Mouse (Mus musculus) testis, postnatal 10 days (tissue): ENCODE data around the gene Gpsm3.

Source experiments
- DNase-seq: peaks from one replicate; pipeline ENCODE4 v3.0.0; 2021; ENCODE audit warnings: low spot score

The Gpsm3 gene

DNA sequence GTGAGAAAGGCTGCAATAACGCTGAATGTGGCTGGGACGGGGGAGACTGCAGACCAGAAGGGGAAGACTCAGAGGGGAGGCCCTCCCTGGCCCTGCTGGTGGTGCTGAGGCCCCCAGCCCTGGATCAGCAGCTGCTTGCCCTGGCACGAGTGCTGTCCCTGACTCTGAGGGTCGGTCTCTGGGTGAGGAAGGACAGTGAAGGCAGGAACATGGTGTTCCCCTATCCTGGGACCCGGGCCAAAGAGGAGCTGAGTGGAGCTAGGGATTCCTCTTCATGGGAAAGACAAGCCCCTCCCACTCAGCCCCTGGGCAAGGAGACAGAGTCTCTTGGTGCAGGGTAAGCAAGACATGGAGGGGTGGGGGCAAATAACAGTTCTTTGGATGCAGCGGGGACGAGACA lies 6.2 kb upstream of the Gpsm3 start:
- DNase-seq, result peak; percentile 94

- DNase-seq, result no peak
These were observed 5.8 kb upstream of the Gpsm3 start for GRCm38 (mm10) chr17:34583819-34584218.

DNA sequence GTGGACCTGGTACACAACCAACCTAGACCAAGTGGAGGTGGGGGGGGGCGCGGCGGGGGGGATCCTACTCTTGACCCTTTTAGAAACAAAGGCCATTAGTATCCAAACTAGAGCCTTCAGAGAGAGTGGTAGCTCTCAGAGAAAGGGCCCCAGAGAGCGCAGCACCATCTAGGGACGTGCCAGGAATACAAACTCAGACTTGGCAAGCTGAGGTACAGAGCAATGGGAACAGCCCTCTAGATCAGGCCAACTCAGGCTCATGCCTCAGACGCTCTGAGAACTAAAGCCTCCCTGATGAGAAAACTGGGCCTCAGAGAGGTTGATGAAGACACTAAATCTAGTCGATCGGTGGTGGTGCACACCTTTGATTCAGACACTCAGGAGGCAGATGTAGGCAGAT lies 4.5 kb upstream of the Gpsm3 start:
- DNase-seq, result no peak

DNA sequence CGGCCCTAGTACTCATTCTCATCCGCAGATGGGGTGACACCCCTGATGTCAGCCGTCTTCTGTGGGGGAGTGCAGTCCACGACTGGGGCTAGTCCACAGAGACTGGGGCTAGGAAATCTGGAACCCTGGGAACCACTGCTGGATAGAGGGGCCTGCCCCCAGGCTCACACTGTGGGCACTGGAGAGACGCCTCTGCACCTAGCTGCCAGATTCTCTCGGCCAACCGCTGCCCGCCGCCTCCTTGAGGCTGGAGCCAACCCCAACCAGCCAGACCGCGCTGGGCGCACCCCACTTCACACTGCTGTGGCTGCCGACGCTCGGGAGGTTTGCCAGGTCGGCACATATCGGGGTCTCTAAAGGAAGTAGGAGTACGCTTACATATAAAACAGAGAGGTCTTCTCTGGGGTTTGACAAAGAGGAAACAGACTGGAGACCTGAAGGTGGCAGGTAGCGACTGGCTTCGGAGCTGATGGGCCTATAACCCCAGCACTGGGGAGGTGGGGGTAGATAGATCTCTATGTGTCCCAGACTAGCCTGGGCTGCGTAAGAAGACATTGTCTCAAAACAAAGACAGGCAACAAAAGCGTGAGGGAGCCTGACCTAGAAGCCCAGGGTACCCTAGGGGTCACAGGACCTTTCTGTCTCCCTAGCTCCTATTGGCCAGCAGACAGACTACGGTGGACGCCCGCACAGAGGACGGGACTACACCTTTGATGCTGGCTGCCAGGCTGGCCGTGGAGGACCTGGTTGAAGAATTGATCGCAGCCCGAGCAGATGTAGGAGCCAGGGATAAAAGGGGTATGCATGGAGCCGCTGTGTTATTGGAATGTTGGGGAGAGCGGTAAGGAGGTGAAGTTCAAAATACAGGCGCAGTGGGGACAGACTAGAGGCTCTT lies 3.5 kb upstream of the Gpsm3 start:
- DNase-seq, result peak; percentile 49

- DNase-seq, result peak; percentile 96
These were observed 2.7 kb upstream of the Gpsm3 start for GRCm38 (mm10) chr17:34586796-34587422.

DNA sequence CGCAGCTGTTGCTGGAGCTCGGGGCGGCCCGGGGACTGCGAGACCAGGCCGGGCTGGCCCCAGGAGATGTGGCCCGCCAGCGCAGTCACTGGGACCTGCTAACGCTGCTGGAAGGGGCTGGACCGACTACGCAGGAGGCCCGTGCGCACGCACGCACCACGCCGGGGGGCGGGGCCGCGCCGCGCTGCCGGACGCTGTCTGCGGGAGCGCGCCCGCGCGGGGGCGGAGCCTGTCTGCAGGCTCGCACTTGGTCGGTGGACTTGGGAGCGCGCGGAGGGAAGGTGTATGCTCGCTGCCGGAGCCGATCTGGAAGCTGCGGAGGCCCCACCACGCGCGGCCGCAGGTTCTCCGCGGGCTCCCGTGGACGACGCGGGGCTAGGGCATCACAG lies 2.2 kb upstream of the Gpsm3 start:
- DNase-seq, result peak; percentile 98

GRCm38 (mm10) chr17:34587814-34588213 lies 1.8 kb upstream of the Gpsm3 start:
- no peak for DNase-seq

GRCm38 (mm10) chr17:34588767-34589166 lies 839 bp upstream of the Gpsm3 start:
- DNase-seq, result no peak

GRCm38 (mm10) chr17:34589206-34589605 lies 400 bp upstream of the Gpsm3 start:
- DNase-seq, result no peak

GRCm38 (mm10) chr17:34590154-34590987 lies 765 bp downstream of the Gpsm3 start:
- DNase-seq, result peak; percentile 51

DNA sequence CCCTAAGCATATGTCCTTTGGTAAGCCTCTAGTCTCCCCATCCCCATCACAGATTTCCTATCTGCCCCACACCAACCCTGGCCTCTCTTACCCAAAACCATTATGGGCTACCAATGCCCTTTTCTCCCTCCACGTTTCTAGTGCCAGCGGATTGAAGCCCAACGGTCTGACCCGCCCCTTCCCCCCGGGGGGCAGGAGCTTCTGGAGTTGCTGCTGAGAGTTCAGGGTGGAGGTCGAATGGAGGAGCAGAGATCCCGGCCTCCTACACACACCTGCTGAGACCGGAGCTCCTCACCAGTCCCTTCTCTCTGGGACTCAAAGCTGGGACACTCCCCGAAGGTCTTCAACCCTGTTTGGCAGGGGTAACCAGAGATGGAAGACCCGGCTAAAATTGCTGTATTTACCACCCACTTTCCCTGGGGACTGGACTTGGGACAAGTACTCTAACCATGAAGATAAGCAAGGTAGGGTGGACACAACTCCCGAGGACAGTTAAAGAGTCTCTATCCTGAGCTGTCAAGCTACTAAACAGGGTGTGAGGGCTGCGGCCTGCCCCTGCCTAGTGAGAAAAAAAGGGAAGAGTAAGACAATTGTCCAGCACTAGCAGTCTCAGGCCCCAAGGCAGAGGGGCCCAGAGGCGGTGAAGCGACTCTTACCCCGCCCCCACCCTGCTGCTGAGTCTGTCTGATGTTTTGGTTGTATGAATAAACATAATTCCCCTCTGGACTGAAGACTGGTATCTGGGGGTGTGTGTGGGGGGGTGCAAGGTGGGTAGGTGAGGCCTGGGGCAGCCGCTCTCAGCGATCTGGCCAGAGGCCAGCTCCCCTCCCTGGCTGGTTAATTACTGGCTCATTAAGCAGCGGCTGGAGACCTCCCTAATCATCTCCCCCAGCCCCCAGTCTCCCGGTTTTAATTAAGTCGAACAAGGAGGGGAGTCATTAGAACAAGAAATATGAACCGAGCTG lies 1.7 kb downstream of the Gpsm3 start, which contains the start of gene Pbx2:
Pbx2 (plus strand) TSS at position 238 of the 965 bp plus-strand sequence.
- no peak for DNase-seq

GRCm38 (mm10) chr17:34591994-34592375 lies 2.4 kb downstream of the Gpsm3 start:
- DNase-seq, result peak; percentile 98

DNA sequence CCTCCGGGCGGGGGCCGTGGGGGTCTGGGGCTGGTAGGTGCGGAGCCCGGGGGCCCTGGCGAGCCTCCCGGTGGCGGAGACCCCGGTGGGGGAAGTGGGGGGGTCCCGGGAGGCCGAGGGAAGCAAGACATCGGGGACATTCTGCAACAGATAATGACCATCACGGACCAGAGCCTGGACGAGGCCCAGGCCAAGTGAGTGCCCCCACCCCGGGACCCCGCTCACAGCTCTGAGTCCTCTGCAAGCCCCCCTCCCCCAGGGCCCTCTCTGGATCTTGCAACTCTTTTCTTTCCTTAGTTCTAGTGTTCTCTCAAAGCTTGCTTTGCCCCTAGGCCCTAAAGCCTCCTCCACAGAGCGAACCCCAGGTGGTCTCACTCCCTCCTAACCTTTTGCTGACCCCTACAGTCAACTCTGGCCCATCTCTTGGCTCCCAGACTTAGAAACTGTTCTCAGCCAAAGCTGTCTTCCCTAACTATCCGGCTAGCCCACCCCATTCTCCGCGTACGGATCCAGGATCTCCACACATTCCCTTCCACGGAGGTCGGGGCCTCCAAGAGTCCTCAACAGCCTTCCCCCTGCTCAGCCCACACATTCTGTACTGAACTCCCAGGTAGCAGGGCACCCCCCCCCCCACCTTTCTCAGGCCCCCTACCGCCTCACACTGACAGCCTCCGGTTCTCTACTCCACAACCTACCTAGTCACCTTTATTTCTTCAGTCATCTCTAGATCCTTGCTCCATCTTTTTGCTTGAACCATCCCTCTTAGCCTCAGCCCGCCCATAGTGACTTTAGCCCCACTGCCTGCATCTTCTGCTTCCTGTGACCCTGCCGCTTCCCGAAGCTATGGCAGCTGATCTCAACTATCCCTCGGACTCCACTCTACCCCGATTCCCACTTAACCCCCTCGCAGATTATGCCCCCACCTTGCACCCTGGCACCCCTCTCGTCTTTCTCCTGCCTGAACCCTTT lies 3.3 kb downstream of the Gpsm3 start:
- no peak for DNase-seq

- no peak for DNase-seq
These were observed 4.3 kb downstream of the Gpsm3 start for GRCm38 (mm10) chr17:34593752-34594525.

GRCm38 (mm10) chr17:34596098-34596497 lies 6.5 kb downstream of the Gpsm3 start:
- DNase-seq, result no peak

GRCm38 (mm10) chr17:34597566-34598095 lies 8.0 kb downstream of the Gpsm3 start, which contains the start of gene Ager:
Ager (plus strand) TSS chr17:34597862.
- no peak for DNase-seq

DNA sequence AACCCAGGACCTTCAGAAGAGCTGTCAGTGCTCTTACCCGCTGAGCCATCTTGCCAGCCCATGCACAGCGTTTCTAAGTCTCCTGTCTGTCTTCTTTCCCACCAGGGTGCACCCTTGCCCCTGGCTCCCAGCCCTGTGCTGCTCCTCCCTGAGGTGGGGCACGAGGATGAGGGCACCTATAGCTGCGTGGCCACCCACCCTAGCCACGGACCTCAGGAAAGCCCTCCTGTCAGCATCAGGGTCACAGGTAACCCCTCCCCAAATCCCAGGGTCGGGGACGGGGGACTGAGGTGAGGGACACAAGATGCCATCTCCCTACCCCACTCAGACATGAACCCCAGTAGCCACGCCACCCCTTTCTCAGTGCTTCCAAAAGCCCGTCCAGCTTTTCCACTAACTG lies 10.3 kb downstream of the Gpsm3 start:
- DNase-seq, result no peak

GRCm38 (mm10) chr17:34601796-34602195 lies 12.2 kb downstream of the Gpsm3 start:
- no peak for DNase-seq
